Mouse (Mus musculus): ENCODE results near the gene Gimap8.
"Not testable (repeated sequence)": the region's sequence is repeated elsewhere in the genome, so short reads cannot be mapped to it uniquely, and the experiment has no call there.

Gene Gimap8

DNA sequence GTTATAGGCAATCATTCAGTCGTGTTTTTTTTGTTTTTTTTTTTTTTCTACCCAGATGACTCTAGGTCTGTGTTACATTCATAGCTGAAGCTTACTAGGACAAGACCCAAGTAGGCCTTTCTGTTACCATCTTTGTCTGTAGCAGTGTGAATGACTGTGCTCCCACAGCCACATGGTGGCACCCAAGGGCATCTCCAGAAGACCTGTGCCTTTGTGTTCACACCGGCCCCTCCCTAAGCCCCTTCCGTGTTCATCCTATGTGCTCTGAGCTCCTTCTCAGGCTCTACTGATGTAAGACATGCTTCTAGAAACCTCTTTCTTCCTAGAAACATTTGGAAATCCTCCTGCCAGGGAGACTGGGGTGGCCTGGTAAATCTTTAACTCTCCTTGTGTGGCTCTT lies at the start of gene Gimap8:
Gene Gimap8 (plus strand): TSS at position 240 of the 400 bp plus-strand sequence.
- DNase-seq (ENCODE audit: low spot score in 2 of 2): peak; percentile 66

GRCm38 (mm10) chr6:48600594-48600993 lies 46.4 kb upstream of the Gimap8 start:
- DNase-seq (ENCODE audit: low spot score in 2 of 2): no peak

DNA sequence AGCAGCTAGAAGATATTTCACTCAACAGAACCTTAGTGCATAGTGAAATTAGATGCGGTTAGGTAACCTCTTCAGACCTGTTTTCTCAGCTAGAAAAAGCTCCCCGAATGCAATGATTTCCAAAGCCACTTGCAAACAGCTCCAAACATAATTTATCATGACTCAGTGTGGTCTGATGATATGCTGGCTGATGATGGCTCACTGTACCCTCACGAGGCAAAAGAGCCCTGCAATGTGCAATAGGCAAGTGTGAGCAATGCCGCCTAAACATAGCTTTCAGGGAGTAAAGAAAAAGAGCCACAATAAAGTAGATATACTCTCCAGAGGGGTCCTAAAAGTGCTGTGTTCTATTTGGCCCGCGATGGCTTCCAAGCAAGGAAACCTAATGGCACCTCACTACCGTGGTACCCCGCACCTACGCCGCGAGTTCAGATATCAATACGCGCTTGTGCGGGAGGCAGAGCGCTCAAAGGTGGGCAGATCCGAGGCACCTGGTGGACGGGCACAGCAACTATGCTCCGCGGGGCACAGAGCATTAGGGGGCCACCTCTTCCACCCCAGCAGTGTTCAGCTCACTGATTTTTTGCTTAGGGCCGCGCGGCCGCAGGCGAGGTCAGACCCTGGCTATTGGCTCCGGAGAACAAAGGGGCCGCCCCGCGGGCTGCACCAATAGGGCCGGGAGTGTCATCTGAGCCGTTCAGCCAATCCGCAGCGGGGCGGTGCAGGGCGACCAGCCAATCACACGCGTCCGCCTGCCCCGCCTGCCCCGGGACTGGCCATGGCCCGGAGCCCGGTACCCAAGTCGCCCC lies 45.6 kb upstream of the Gimap8 start, which contains the start of gene Zfp775:
Gene Zfp775 (plus strand): TSS at position 793 of the 809 bp plus-strand sequence.
- peak; percentile 97 for DNase-seq (ENCODE audit: low spot score in 2 of 2)

- DNase-seq (ENCODE audit: low spot score in 2 of 2): no peak
Measured at GRCm38 (mm10) chr6:48602080-48602741, 44.8 kb upstream of the Gimap8 start.

GRCm38 (mm10) chr6:48608124-48608523 lies 38.9 kb upstream of the Gimap8 start:
- no peak for DNase-seq (ENCODE audit: low spot score in 2 of 2)

- DNase-seq (ENCODE audit: low spot score in 2 of 2): no peak
Measured at GRCm38 (mm10) chr6:48609512-48609911, 37.5 kb upstream of the Gimap8 start.

DNA sequence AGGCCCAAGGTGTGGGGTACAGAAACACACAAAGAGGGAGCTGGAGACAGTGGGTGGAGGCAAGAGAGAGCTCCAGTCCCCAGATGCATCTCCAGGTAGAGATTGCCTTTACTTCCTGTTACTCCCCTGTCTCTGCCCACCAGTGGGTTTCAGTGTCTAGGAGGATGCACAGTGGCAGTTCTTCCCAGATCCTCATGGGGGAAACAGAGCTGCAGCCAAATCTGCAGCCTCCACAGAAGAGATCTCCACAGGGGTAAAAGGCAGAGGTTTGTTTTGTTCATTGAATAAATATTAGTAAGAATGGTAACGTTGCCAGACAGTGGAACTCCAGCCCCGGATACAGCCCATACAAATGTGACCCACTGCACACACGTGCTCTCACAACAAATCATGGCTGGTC lies 36.4 kb upstream of the Gimap8 start:
- DNase-seq (ENCODE audit: low spot score in 2 of 2): no peak

DNA sequence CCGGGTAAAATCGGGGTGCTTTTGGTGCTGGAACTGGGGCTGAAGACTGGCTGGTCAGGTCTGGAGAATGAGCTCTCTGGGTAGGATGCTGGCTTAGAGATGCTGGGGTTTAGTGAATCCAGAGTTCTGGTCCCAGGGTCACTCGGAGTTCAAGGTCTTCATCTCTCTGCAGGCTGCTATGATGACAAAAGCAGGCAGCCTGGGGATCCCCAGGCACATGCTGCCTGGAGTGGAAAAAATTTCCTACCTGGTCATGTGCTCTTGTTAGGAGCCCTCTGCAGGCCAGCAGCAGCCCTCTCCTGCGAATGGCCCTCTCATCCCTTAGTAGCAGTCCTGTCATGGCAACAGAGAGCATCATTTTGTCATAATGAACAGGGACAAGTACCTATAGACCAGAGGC lies 33.6 kb upstream of the Gimap8 start:
- no peak for DNase-seq (ENCODE audit: low spot score in 2 of 2)

DNA sequence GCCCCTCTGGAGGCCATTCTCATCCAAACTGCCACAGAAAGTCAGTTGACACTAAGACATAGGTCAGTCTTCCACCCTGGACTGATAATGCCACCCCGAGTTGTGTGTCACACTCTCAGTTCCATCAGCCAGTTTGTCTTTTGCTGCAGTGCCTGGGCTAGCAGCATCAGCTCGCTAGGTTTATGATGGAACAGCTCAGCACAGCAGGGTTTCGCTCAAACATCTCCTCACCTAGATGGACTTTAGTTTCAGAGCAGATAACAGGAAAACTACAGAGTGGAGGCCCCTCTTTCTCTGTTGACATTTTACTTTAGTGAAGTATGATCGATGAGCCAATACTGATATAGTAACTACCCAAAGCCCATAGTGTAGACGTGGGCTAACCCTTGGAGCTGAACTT lies 32.3 kb upstream of the Gimap8 start:
- no peak for DNase-seq (ENCODE audit: low spot score in 2 of 2)

DNA sequence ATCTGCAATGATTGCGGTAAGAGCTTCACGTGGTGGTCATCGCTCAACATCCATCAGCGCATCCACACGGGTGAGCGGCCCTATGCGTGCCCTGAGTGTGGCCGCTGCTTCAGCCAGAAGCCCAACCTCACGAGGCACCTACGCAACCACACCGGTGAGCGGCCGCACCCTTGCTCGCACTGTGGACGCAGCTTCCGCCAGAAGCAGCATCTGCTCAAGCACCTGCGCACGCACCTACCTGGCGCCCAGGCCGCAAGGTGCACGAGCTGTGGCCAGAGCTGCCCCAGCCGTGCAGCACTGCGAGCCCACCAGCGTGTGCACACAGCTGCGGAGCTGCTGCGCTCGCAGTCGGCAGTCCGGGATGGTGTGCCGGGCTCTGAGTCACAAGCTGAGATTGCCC lies 27.0 kb upstream of the Gimap8 start:
- DNase-seq (ENCODE audit: low spot score in 2 of 2): no peak

DNA sequence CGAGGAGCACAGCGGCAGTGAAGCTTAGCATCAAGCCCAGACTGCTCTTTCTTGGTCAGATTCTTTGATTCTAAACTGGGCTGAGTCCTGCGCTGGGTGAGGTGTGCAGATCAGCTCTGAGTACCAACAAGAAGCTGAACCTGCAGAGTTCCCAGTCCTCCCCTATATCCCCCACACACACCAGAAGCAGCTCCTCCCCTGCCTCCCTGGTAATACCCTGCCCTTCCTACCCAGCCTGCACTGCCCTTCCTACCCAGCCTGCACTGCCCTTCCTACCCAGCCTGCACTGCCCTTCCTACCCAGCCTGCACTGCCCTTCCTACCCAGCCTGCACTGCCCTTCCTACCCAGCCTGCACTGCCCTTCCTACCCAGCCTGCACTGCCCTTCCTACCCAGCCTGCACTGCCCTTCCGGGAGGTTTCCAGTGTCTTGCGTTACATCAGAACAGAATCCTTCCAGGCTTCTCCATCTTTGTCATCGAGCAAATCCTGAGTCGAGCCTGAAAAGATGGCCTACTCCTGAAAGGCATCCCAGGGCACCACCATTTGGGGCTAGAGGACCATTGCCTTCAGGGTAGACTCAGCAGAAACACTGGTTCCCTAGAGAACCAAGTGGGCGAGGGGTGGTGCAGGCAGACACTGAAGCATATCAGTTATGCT lies 24.7 kb upstream of the Gimap8 start:
- not testable (repeated sequence) for DNase-seq (ENCODE audit: low spot score in 2 of 2)

DNA sequence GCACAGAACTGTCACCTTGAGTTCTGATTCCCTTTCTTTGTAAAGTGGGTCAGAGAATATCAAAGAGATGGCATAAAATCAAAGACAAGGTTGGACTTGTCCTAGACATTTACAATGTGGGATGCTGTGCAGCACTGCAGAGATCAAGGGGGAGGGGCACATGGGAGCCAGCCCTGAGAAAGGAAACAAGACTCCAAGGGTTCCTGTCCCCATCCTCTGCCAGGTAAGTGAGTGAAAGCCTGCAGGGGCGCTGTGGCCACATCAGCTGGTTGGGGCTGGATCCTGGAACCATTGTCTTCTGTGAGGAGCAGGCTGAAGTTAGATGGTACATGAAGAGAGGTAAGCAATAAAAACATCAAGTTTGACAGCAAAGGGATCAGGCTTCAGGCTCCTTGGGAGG lies 23.6 kb upstream of the Gimap8 start:
- DNase-seq (ENCODE audit: low spot score in 2 of 2): no peak

GRCm38 (mm10) chr6:48626464-48626863 lies 20.6 kb upstream of the Gimap8 start, which contains the start of gene AI854703:
Gene AI854703, plus strand, starts transcription at chr6:48626764.
- DNase-seq (ENCODE audit: low spot score in 2 of 2): no peak

DNA sequence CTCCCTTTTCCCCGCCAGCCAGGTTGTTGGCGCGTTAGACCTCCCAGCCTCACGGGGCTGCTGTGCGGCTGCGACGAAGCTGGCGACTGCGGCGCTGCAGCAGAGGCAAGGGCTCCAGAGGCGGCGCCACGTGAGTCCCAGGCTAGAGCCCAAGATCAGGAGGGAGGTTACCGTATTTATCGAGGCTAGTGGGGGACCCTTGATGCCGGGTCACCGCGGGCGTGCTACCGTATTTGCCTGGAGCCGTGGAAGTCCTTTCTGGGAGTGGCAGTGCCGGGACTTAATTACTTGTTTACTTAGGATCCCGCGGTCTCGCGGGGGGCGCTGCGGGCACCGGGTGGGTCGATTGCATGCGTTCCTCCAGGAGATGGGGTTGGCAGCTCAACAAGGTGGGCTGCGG lies 20.1 kb upstream of the Gimap8 start:
- peak; percentile 48 to 67 for DNase-seq (ENCODE audit: low spot score in 2 of 2)

- peak in 1 of 2 experiments; percentile 11 for DNase-seq (ENCODE audit: low spot score in 2 of 2)
Measured at GRCm38 (mm10) chr6:48627511-48627924, 19.5 kb upstream of the Gimap8 start.

- DNase-seq (ENCODE audit: low spot score in 2 of 2): no peak
Measured at GRCm38 (mm10) chr6:48628377-48628776, 18.7 kb upstream of the Gimap8 start.

DNA sequence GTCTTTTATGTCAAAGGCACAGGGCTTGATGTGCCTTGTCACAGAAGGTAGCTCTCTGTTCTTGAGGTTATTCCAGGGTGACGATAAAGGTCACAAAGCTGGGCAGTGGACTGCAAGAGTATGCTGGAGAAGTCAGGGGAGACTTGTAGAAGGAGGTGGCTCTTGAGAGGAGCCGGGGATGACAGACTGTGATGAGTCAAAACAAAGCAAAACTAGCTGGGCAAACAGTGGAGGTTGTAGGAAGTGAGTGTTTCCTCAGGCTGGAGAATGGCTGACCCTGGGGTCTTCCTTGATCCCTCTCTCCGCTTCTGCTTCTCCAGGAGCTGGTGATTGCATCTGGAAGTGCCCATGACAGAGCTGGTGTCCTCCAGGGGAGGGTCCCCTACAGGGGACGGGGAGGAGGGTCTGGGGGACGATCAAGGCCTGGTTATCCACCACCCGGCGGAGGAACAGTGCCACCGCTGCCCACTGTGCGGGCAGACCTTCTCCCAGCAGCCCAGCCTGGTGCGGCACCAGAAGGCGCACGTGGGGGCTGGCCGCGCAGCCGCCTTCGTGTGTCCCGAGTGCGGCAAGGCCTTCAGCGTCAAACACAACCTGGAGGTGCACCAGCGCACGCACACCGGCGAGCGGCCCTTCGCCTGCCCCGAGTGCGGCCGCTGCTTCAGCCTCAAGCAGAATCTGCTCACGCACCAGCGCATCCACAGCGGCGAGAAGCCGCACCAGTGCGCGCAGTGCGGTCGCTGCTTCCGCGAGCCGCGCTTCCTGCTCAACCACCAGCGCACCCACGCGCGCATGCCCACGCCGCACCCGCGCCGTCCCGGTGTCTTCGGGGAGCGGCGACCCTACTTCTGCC lies 18.0 kb upstream of the Gimap8 start:
- DNase-seq (ENCODE audit: low spot score in 2 of 2): no peak

DNA sequence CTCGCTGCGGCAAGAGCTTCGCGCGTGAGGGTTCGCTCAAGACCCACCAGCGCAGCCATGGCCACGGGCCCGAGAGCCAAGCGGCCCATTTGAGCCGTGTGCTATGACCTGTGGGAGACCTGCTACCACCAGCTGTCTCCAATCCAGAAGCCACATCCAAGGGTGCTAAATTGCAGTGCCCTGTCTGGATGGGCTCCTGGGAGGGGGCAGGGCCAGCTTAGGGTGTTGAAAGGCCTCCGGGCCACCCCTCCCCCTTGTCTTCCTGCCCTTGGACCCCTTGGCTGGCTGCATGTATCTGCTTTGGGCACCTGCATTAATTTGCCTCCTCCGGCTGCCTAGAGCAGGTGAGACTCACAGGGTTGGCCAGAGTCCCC lies 17.4 kb upstream of the Gimap8 start:
- DNase-seq (ENCODE audit: low spot score in 2 of 2): no peak

- no peak for DNase-seq (ENCODE audit: low spot score in 2 of 2)
Measured at GRCm38 (mm10) chr6:48630831-48631230, 16.2 kb upstream of the Gimap8 start.

- no peak for DNase-seq (ENCODE audit: low spot score in 2 of 2)
Measured at GRCm38 (mm10) chr6:48635105-48635504, 11.9 kb upstream of the Gimap8 start.

- DNase-seq (ENCODE audit: low spot score in 2 of 2): peak; percentile 8 to 56
Measured at GRCm38 (mm10) chr6:48636515-48636914, 10.5 kb upstream of the Gimap8 start.
